In genomic region chr16:25587879-25588347, GRCm38 (mm10) we compare ENCODE assay signal across 14 mouse cellular contexts.
DNase-seq lines count a peak whose midpoint lies in the region; ATAC-seq and TF ChIP-seq lines count a peak whose summit lies in the region.
"Had no signal": no experiment of that assay in that cellular context is flagged by ENCODE, and none has a peak within 500 bp of the region (broad histone marks: within the 10 kb centered on the region; RNA-seq: fewer than 3 reads in every experiment).

No protein-coding gene starts in this region.

- no peaks in the 10 kb centered on the region for H3K27me3 ChIP-seq in midbrain, embryonic 14.5 days (ENCODE audit: control insufficient read depth, insufficient read depth, low read length)
- H3K27me3 ChIP-seq: embryonic facial prominence, embryonic 12.5 days; liver, embryonic 12.5 days; Patski had no signal

- no peaks in the 10 kb centered on the region for H3K9me3 ChIP-seq in midbrain, embryonic 14.5 days (ENCODE audit: control insufficient read depth, low read length)
- H3K9me3 ChIP-seq: embryonic facial prominence, embryonic 12.5 days; liver, embryonic 12.5 days had no signal

- no peak overlapping the region for H3K4me2 ChIP-seq in midbrain, embryonic 14.5 days (ENCODE audit: low read length)
- H3K4me2 ChIP-seq: embryonic facial prominence, embryonic 12.5 days; liver, embryonic 12.5 days had no signal

- no peaks in the 10 kb centered on the region for H3K4me1 ChIP-seq in midbrain, embryonic 14.5 days (ENCODE audit: control insufficient read depth, insufficient read depth, low read length)
- H3K4me1 ChIP-seq: embryonic facial prominence, embryonic 12.5 days; liver, embryonic 12.5 days had no signal

- H3K4me3 ChIP-seq in gastrocnemius, adult 2 months = no peak overlapping the region
- no peak overlapping the region for H3K4me3 ChIP-seq in midbrain, embryonic 14.5 days (replicated peaks; ENCODE audit: low read depth, low read length)
- H3K4me3 ChIP-seq: embryonic facial prominence, embryonic 12.5 days; liver, embryonic 12.5 days had no signal

- intact Hi-C loops in left cerebral cortex, postnatal 25 days (cut with DNase I) = loop anchor here (2.0 to 10.0 kb wide), 4 partner anchors 93 to 374 kb away; no protein-coding TSS in a partner anchor
- intact Hi-C loops in gastrocnemius, adult 2 months (cut with DNase I) = no loop called here

- peak; percentile 47 for DNase-seq in CD4-positive helper T cell, adult 2 months (ENCODE audit: low read depth, low spot score)
- peak; percentile 29 for DNase-seq in induced T-regulatory cell, adult 2 months (ENCODE audit: low read depth)
- DNase-seq in left cerebral cortex, postnatal 25 days (ENCODE audit: low spot score in 2 of 2) = peak; percentile 47 to 83
- DNase-seq in adrenal gland, postnatal 14 days = no peak
- DNase-seq in cerebellum, postnatal 36 days = no peak
- DNase-seq in gastrocnemius, adult 2 months = no peak
- DNase-seq in midbrain, embryonic 14.5 days = no peak
- DNase-seq: cerebellum, postnatal 10 days; thymus, postnatal 36 days had no signal

- peak; percentile 43 for ATAC-seq in CD4-positive, CD25-positive, alpha-beta regulatory T cell, adult 4 months
- no peak for ATAC-seq in midbrain, embryonic 14.5 days (ENCODE audit: low FRiP score, low TSS enrichment)
- ATAC-seq: hindbrain, postnatal 0 days; liver, embryonic 12.5 days; Patski had no signal

- WGBS in midbrain, embryonic 14.5 days = 85% methylated on average over 10 of the region's 10 CpGs

- TF ChIP-seq CTCF in gastrocnemius, adult 2 months (IDR thresholded peaks at IDR 0.05) = no peak

- H3K27ac ChIP-seq in gastrocnemius, adult 2 months = no peak overlapping the region
- H3K27ac ChIP-seq in midbrain, embryonic 14.5 days (replicated peaks; ENCODE audit: low read depth, low read length) = no peak overlapping the region
- H3K27ac ChIP-seq: embryonic facial prominence, embryonic 12.5 days; hindbrain, postnatal 0 days; liver, embryonic 12.5 days had no signal

- H3K9ac ChIP-seq in midbrain, embryonic 14.5 days (replicated peaks; ENCODE audit: low read length) = no peak overlapping the region
- H3K9ac ChIP-seq: embryonic facial prominence, embryonic 12.5 days; liver, embryonic 12.5 days had no signal

- no peaks in the 10 kb centered on the region for H3K36me3 ChIP-seq in midbrain, embryonic 14.5 days (ENCODE audit: control insufficient read depth, insufficient read depth, low read length)
- H3K36me3 ChIP-seq: embryonic facial prominence, embryonic 12.5 days; liver, embryonic 12.5 days had no signal

Comparison
In these comparisons a context has a peak if more than half of its experiments do, and no peak if none do; other contexts are left out.
1. DNase-seq: peak in CD4-positive helper T cell, adult 2 months (single experiment), induced T-regulatory cell, adult 2 months (single experiment) and left cerebral cortex, postnatal 25 days (2 of 2); none in adrenal gland, postnatal 14 days (single experiment), cerebellum, postnatal 36 days (0 of 2), gastrocnemius, adult 2 months (single experiment) and midbrain, embryonic 14.5 days (single experiment).